Mouse (Mus musculus) cerebellum, adult 2 months (tissue): ENCODE measurements around the gene Zbtb21.

Experiments
- CTCF ChIP-seq: fragments of 200-500 bp; IDR thresholded peaks from 2 replicates; pipeline ENCODE4 v1.5.1; 2011; ENCODE audit warnings: low read depth, mild to moderate bottlenecking, control low read depth, low read length, moderate library complexity, borderline replicate concordance; ENCODE audit not compliant: insufficient read depth
- POLR2A ChIP-seq: fragments of 200-500 bp; IDR thresholded peaks from 2 replicates; pipeline ENCODE4 v1.6.1; 2011; ENCODE audit warnings: low read length, control low read depth, borderline replicate concordance; ENCODE audit not compliant: insufficient read depth

GRCm38 (mm10) chr16:97984589-97984988, 22.2 kb upstream of the Zbtb21 start:
- TF ChIP-seq CTCF, result no peak
- no peak for TF ChIP-seq POLR2A
